Mouse (Mus musculus) C3H10T1/2 (cell line): ENCODE results near the gene Padi2. TPM values are rescaled to one million over a fixed set of nuclear protein-coding genes. Genes with fewer than 3 reads are reported as not detected.

Experiments used
- polyA plus RNA-seq, 2 experiments: library from polyadenylated mRNA; unstranded; fragments of >200 nt; fragmentation: generic; extraction: Trizol; gene quantifications; one replicate each; pipeline ENCODE4 v1.2.1; 2012; ENCODE audit warnings: missing spikeins in 2 of 2

Padi2 gene
- under 1 TPM; 0.27 to 0.33 TPM for polyA plus RNA-seq

DNA sequence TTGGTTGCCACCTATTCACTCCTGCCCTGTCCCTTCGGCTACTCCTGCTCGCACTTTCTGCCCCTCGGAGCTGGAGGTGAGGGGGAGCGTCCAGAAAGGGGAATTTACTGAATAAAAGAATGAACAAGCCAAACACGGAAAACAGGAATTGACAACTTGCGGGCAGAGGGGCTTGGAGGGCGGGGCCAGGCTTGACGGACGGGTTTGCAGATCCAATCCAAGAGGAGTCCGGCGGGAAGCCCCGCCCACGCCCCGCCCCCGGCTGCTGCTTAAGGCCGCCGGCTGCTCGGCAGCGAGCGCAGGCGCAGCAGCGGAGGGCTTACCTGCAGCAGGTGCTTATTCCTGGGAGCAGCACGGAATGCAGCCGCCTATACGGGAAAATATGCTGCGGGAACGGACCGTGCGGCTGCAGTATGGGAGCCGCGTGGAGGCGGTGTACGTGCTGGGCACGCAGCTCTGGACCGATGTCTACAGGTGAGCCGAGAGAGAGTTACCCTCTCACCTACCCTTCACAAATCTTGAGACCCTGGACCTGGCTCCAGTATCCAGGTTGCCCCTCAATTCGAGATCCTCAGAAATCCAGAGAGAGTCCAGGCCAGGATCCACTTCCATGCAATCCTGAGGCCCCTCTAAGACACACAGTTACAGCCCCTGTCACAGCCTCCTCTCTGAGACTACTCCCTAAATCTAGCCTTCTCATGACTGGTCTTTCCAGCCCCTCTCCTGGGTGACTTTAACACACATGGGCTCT is at the start of gene Padi2:
Padi2 (plus strand) TSS at position 269 of the 751 bp plus-strand sequence.

DNA sequence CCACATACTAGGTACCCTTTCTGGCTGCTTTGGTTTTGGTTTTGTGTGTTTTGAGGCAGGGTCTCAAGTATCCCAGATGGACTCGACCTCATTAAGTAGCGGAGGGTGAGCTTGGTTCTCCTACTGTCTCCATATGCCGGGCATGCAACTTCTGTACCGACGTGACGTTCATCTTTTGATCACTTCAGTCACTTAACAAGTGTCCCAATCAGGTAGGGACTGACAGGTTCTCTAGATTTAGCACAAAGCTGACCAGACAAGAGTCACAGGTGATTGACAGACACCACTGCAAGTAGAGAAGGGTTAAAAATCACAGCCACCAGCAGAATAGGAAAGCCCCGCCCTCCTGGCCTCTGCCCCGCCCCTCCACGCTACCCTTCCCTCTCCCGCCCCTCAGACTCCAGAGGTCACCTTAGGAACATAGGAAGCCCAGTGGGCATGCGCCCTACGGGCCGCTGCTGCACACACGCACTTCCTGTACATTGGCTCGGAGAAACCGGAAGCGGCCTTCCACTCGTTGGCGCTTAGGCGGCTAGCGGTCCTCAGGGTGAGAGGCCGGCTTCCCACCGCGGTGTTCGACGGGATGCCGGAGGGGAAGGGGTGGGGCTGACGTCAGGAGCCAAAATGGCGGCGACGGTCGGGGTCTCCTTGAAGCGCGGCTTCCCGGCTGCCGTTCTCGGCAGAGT is 54.8 kb downstream of the Padi2 start, which contains the start of gene Sdhb:
Sdhb (plus strand) TSS at position 423 of the 686 bp plus-strand sequence.

DNA sequence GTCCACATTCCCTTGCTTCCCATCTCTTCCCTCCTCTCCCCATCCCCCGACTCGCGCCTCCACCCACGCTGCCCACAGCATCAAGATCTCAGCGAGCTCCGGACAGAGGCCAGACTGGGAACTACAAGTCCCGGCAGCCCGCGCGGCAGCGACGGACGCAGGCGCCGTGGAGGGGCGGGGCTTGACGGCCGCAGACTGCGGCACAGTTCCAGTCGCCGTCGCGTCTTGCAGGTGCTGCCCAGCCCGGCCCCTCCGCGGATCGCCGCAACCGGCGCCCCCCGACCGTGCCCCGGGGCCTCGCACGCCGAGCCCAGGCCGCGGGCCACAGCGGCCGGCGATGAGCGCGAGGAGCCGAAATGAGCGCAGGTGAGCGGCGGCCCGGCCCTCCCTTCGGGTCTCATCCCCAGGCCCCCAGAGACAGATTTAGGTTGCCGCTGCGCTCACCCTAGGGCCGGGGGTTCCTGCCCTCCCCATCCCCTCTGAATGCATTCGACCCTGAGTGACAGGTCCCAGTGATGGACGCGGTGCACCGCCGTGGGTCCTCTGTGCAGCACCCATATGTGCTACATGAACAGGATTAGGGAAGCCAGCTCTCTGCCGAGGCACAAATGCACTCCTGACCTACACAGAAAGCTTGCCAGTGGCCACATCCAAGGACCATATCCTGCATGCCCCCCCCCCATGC is 80.7 kb downstream of the Padi2 start, which contains the start of gene Atp13a2:
Atp13a2 (plus strand) TSS at position 163 of the 685 bp plus-strand sequence.

Other genes with a start within 250 kb of the Padi2 start
- 10 to 100 TPM in 1 of 2 experiments, 1 to 10 TPM in 1; 5.1 to 23.2 TPM for gene Arhgef10l, start 240.3 kb upstream of the Padi2 start, polyA plus RNA-seq
- 100 to 1,000 TPM in 1 of 2 experiments, 10 to 100 TPM in 1; 69.0 to 120 TPM for gene Rcc2, start 205.8 kb upstream of the Padi2 start, polyA plus RNA-seq
- not detected for gene Padi6, start 163.7 kb upstream of the Padi2 start, polyA plus RNA-seq
- gene Padi4, start 132.1 kb upstream of the Padi2 start, polyA plus RNA-seq = under 1 TPM; 0.04 to 0.05 TPM
- gene Padi3, start 95.7 kb upstream of the Padi2 start, polyA plus RNA-seq = under 1 TPM; 0.06 to 0.22 TPM
- under 1 TPM in 1 of 2 experiments, not detected in 1; 0.01 TPM for gene Padi1, start 60.6 kb upstream of the Padi2 start, polyA plus RNA-seq
- gene Sdhb, start 54.9 kb downstream of the Padi2 start, polyA plus RNA-seq = 100 to 1,000 TPM; 193 to 286 TPM
- gene Atp13a2, start 80.5 kb downstream of the Padi2 start, polyA plus RNA-seq = 10 to 100 TPM; 11.1 to 31.0 TPM
- under 1 TPM; 0.07 to 0.87 TPM for gene Mfap2, start 104.1 kb downstream of the Padi2 start, polyA plus RNA-seq
- 10 to 100 TPM in 1 of 2 experiments, 1 to 10 TPM in 1; 3.2 to 10.6 TPM for gene Crocc, start 154.2 kb downstream of the Padi2 start, polyA plus RNA-seq
- gene Necap2, start 172.0 kb downstream of the Padi2 start, polyA plus RNA-seq = 10 to 100 TPM; 47.9 to 60.1 TPM
- not detected for gene Spata21, start 182.0 kb downstream of the Padi2 start, polyA plus RNA-seq
- 10 to 100 TPM; 42.1 to 64.6 TPM for gene Szrd1, start 233.4 kb downstream of the Padi2 start, polyA plus RNA-seq
- gene Fbxo42, start 241.6 kb downstream of the Padi2 start, polyA plus RNA-seq = 1 to 10 TPM; 2.7 to 9.4 TPM